Comparison of ENCODE assay signal across 8 mouse cellular contexts in the genomic region with DNA sequence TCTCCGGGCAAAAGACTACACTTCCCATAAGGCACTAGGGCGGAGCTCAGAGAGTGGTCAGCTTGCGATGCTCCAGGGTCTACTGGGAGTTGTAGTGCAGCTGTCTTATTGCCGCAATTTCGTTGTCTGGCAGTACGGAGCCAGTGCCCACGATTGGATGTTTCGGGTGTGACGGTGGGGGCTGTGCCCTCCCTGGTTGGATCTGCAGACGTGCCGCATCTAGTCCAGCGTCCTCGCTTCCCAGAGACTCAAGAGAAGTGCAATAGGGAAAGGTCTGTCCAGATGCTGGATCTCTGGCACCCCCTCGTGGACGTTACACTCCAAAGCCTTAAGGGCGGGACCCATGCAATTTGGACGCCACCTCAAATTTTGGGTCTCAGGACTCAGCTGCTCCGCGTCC. TPM values are rescaled to one million over a fixed set of nuclear protein-coding genes. Genes with fewer than 3 reads are reported as not detected.
DNase-seq lines count a peak whose midpoint lies in the region; ATAC-seq and TF ChIP-seq lines count a peak whose summit lies in the region.

No protein-coding gene starts in this region.

- peak; percentile 88 for TF ChIP-seq CTCF in heart, adult 2 months (IDR thresholded peaks at IDR 0.05)
- peak; percentile 94 for TF ChIP-seq CTCF in midbrain, postnatal 0 days (IDR thresholded peaks at IDR 0.05)

- DNase-seq in 3134 (ENCODE audit: extremely low read depth, insufficient read length, low spot score), result peak; percentile 93
- peak; percentile 63 to 85 for DNase-seq in adrenal gland, postnatal 4 days (ENCODE audit: low spot score in 2 of 2)
- peak; percentile 99 for DNase-seq in embryonic facial prominence, embryonic 14.5 days (ENCODE audit: low spot score)
- DNase-seq in heart, adult 2 months, result peak; percentile 91 to 95
- peak; percentile 95 for DNase-seq in kidney, adult 8-10 months
- peak; percentile 99 for DNase-seq in midbrain, postnatal 0 days (ENCODE audit: low spot score)
- peak; percentile 64 to 79 for DNase-seq in spleen, postnatal 14 days (ENCODE audit: low spot score in 2 of 2)

- peak; percentile 57 for TF ChIP-seq POLR2A in heart, adult 2 months (IDR thresholded peaks at IDR 0.05; ENCODE audit: insufficient read depth, low read depth, low read length)

- H3K9ac ChIP-seq in embryonic facial prominence, embryonic 14.5 days (ENCODE audit: low read depth, low read length), result no peak overlapping the region
- no peak overlapping the region for H3K9ac ChIP-seq in heart, adult 2 months (ENCODE audit: low read depth, low read length)
- H3K9ac ChIP-seq in limb, embryonic 13.5 days, result no peak overlapping the region
- H3K9ac ChIP-seq in midbrain, postnatal 0 days (replicated peaks; ENCODE audit: low read length, poor library complexity, severe bottlenecking), result no peak overlapping the region

- intact Hi-C loops in heart, adult 2 months (cut with DNase I), result loop anchor here (2.0 kb wide), 4 partner anchors 18 to 94 kb away; a partner anchor contains a TSS

- H3K27ac ChIP-seq in embryonic facial prominence, embryonic 14.5 days (replicated peaks; ENCODE audit: low read depth, low read length), result no peak overlapping the region
- peak overlapping the region; percentile 26; the same call in 1 of the 2 replicates for H3K27ac ChIP-seq in heart, adult 2 months
- H3K27ac ChIP-seq in limb, embryonic 13.5 days, result no peak overlapping the region
- peak overlapping the region; percentile 71 for H3K27ac ChIP-seq in midbrain, postnatal 0 days (ENCODE audit: low read depth, low read length)

- TF ChIP-seq EP300 in heart, adult 2 months (IDR thresholded peaks at IDR 0.05; ENCODE audit: insufficient read depth, low read depth, low read length), result peak; percentile 94

- no peaks in the 10 kb centered on the region for H3K27me3 ChIP-seq in embryonic facial prominence, embryonic 14.5 days (replicated peaks; ENCODE audit: control insufficient read depth, insufficient read depth, low read length)
- H3K27me3 ChIP-seq in heart, adult 2 months (ENCODE audit: control insufficient read depth, insufficient read depth, low read length), result no peaks in the 10 kb centered on the region
- H3K27me3 ChIP-seq in limb, embryonic 13.5 days, result no peaks in the 10 kb centered on the region
- H3K27me3 ChIP-seq in midbrain, postnatal 0 days (ENCODE audit: insufficient read depth, low read length), result no peaks in the 10 kb centered on the region

- peak; percentile 98 for ATAC-seq in embryonic facial prominence, embryonic 14.5 days (ENCODE audit: low read depth)
- peak; percentile 97 for ATAC-seq in limb, embryonic 13.5 days (ENCODE audit: low FRiP score, low read depth)
- peak; percentile 98 for ATAC-seq in midbrain, postnatal 0 days (ENCODE audit: low FRiP score)

- WGBS in embryonic facial prominence, embryonic 14.5 days, result 5% methylated on average over 13 of the region's 19 CpGs
- WGBS in heart, adult 2 months, result 2% methylated on average over 19 of the region's 19 CpGs
- WGBS in limb, embryonic 13.5 days, result 4% methylated on average over 19 of the region's 19 CpGs
- WGBS in midbrain, postnatal 0 days, result 4% methylated on average over 19 of the region's 19 CpGs

- H3K4me1 ChIP-seq in embryonic facial prominence, embryonic 14.5 days (ENCODE audit: control insufficient read depth, insufficient read depth, low read length), result no peaks in the 10 kb centered on the region
- H3K4me1 ChIP-seq in heart, adult 2 months (ENCODE audit: control insufficient read depth, insufficient read depth, low read length), result peaks cover 2% of the 10 kb centered on the region
- H3K4me1 ChIP-seq in limb, embryonic 13.5 days, result 0 out of 2 replicates have a peak, but pooled peaks cover 2% of the 10 kb centered on the region
- H3K4me1 ChIP-seq in midbrain, postnatal 0 days (ENCODE audit: insufficient read depth, low read length), result 0 out of 2 replicates have a peak, but pooled peaks cover 3% of the 10 kb centered on the region

- H3K4me3 ChIP-seq in embryonic facial prominence, embryonic 14.5 days (ENCODE audit: low read depth, low read length), result peak overlapping the region; percentile 24
- H3K4me3 ChIP-seq in heart, adult 2 months, result peak overlapping the region; percentile 38
- peak overlapping the region; percentile 32 for H3K4me3 ChIP-seq in limb, embryonic 13.5 days
- H3K4me3 ChIP-seq in midbrain, postnatal 0 days (ENCODE audit: low read depth, low read length), result peak overlapping the region; percentile 32

- H3K36me3 ChIP-seq in embryonic facial prominence, embryonic 14.5 days (ENCODE audit: control insufficient read depth, insufficient read depth, low read length), result peaks cover 32% of the 10 kb centered on the region
- H3K36me3 ChIP-seq in heart, adult 2 months (ENCODE audit: control insufficient read depth, insufficient read depth, low read length), result no peaks in the 10 kb centered on the region
- H3K36me3 ChIP-seq in limb, embryonic 13.5 days, result peaks cover 32% of the 10 kb centered on the region
- peaks cover 9% of the 10 kb centered on the region; the same call in 1 of the 2 replicates for H3K36me3 ChIP-seq in midbrain, postnatal 0 days (ENCODE audit: insufficient read depth, low read length)

- H3K4me2 ChIP-seq in embryonic facial prominence, embryonic 14.5 days (ENCODE audit: low read depth, low read length), result peak overlapping the region; percentile 51
- peak overlapping the region; percentile 57 for H3K4me2 ChIP-seq in limb, embryonic 13.5 days (replicated peaks)
- H3K4me2 ChIP-seq in midbrain, postnatal 0 days (ENCODE audit: low read depth, low read length, poor library complexity, severe bottlenecking), result peak overlapping the region; percentile 55

- no peaks in the 10 kb centered on the region for H3K79me2 ChIP-seq in heart, adult 2 months (replicated peaks; ENCODE audit: control insufficient read depth, insufficient read depth, low read length)

- no peaks in the 10 kb centered on the region for H3K9me3 ChIP-seq in embryonic facial prominence, embryonic 14.5 days (ENCODE audit: control insufficient read depth, low read length)
- no peaks in the 10 kb centered on the region for H3K9me3 ChIP-seq in limb, embryonic 13.5 days
- H3K9me3 ChIP-seq in midbrain, postnatal 0 days (ENCODE audit: low read length), result no peaks in the 10 kb centered on the region

RNA-seq across cellular contexts. Expression of a gene that starts 19.2 kb away (rescaled TPM):
- 10 to 100 TPM; 96.4 to 96.5 TPM for total RNA-seq in adrenal gland, postnatal 4 days (2021)
- polyA plus RNA-seq in embryonic facial prominence, embryonic 14.5 days (2014; fragmentation: Nextera tagmentation; extraction: Ambion mirVana), result 50.1 and 51.0 TPM in 2 replicates
- total RNA-seq in heart, adult 2 months (2021), result 100 to 1,000 TPM; 219 to 306 TPM
- 142 and 198 TPM in 2 replicates for polyA plus RNA-seq in heart, adult 2 months (2012; rRNA removed)
- 55.7 and 59.5 TPM in 2 replicates for polyA plus RNA-seq in limb, embryonic 13.5 days (2015; fragmentation: Nextera tagmentation; extraction: Ambion mirVana)
- 12.4 and 14.9 TPM in 2 replicates for total RNA-seq in midbrain, postnatal 0 days (2014; rRNA removed)
- polyA plus RNA-seq in midbrain, postnatal 0 days (2015; fragmentation: Nextera tagmentation; extraction: Ambion mirVana), result 18.3 and 19.3 TPM in 2 replicates

RNA-seq across cellular contexts. Expression of a gene that starts 26.1 kb away (rescaled TPM):
- under 1 TPM in 1 of 2 experiments, not detected in 1; 0.34 TPM for total RNA-seq in adrenal gland, postnatal 4 days (2021)
- 0.45 and 1.0 TPM in 2 replicates for polyA plus RNA-seq in embryonic facial prominence, embryonic 14.5 days (2014; fragmentation: Nextera tagmentation; extraction: Ambion mirVana)
- total RNA-seq in heart, adult 2 months (2021), result not detected
- not detected in 2 replicates for polyA plus RNA-seq in heart, adult 2 months (2012; rRNA removed)
- 0.41 and 0.56 TPM in 2 replicates for polyA plus RNA-seq in limb, embryonic 13.5 days (2015; fragmentation: Nextera tagmentation; extraction: Ambion mirVana)
- total RNA-seq in midbrain, postnatal 0 days (2014; rRNA removed), result not detected in 2 replicates
- polyA plus RNA-seq in midbrain, postnatal 0 days (2015; fragmentation: Nextera tagmentation; extraction: Ambion mirVana), result not detected in 2 replicates

RNA-seq across cellular contexts. Expression of a gene that starts 27.9 kb away (rescaled TPM):
- total RNA-seq in adrenal gland, postnatal 4 days (2021), result under 1 TPM in 1 of 2 experiments, not detected in 1; 0.22 TPM
- 1.3 and 2.1 TPM in 2 replicates for polyA plus RNA-seq in embryonic facial prominence, embryonic 14.5 days (2014; fragmentation: Nextera tagmentation; extraction: Ambion mirVana)
- total RNA-seq in heart, adult 2 months (2021), result not detected
- 0.25 TPM in 1 of 2 replicates, not detected in the other for polyA plus RNA-seq in heart, adult 2 months (2012; rRNA removed)
- 0.29 and 0.47 TPM in 2 replicates for polyA plus RNA-seq in limb, embryonic 13.5 days (2015; fragmentation: Nextera tagmentation; extraction: Ambion mirVana)
- total RNA-seq in midbrain, postnatal 0 days (2014; rRNA removed), result not detected in 2 replicates
- not detected in 2 replicates for polyA plus RNA-seq in midbrain, postnatal 0 days (2015; fragmentation: Nextera tagmentation; extraction: Ambion mirVana)

RNA-seq across cellular contexts. Expression of a gene that starts 32.4 kb away (rescaled TPM):
- 1 to 10 TPM in 1 of 2 experiments, under 1 TPM in 1; 0.54 to 1.1 TPM for total RNA-seq in adrenal gland, postnatal 4 days (2021)
- 0.19 and 0.30 TPM in 2 replicates for polyA plus RNA-seq in embryonic facial prominence, embryonic 14.5 days (2014; fragmentation: Nextera tagmentation; extraction: Ambion mirVana)
- under 1 TPM; 0.26 to 0.27 TPM for total RNA-seq in heart, adult 2 months (2021)
- 0.29 and 0.70 TPM in 2 replicates for polyA plus RNA-seq in heart, adult 2 months (2012; rRNA removed)
- polyA plus RNA-seq in limb, embryonic 13.5 days (2015; fragmentation: Nextera tagmentation; extraction: Ambion mirVana), result 0.11 TPM in 1 of 2 replicates, not detected in the other
- total RNA-seq in midbrain, postnatal 0 days (2014; rRNA removed), result 0.11 TPM in 1 of 2 replicates, not detected in the other
- 0.11 TPM in 1 of 2 replicates, not detected in the other for polyA plus RNA-seq in midbrain, postnatal 0 days (2015; fragmentation: Nextera tagmentation; extraction: Ambion mirVana)

RNA-seq across cellular contexts. Expression of a gene that starts 34.5 kb away (rescaled TPM):
- total RNA-seq in adrenal gland, postnatal 4 days (2021), result 1 to 10 TPM; 1.3 to 1.8 TPM
- polyA plus RNA-seq in embryonic facial prominence, embryonic 14.5 days (2014; fragmentation: Nextera tagmentation; extraction: Ambion mirVana), result 0.77 and 1.0 TPM in 2 replicates
- total RNA-seq in heart, adult 2 months (2021), result under 1 TPM in 1 of 2 experiments, not detected in 1; 0.76 TPM
- polyA plus RNA-seq in heart, adult 2 months (2012; rRNA removed), result 0.45 and 0.47 TPM in 2 replicates
- 0.43 and 0.98 TPM in 2 replicates for polyA plus RNA-seq in limb, embryonic 13.5 days (2015; fragmentation: Nextera tagmentation; extraction: Ambion mirVana)
- total RNA-seq in midbrain, postnatal 0 days (2014; rRNA removed), result not detected in 2 replicates
- polyA plus RNA-seq in midbrain, postnatal 0 days (2015; fragmentation: Nextera tagmentation; extraction: Ambion mirVana), result 0.15 and 0.20 TPM in 2 replicates

Comparison
In these comparisons a context has a peak if more than half of its experiments do, and no peak if none do; other contexts are left out.
1. H3K27ac ChIP-seq: peak in heart, adult 2 months (single experiment) and midbrain, postnatal 0 days (single experiment); none in embryonic facial prominence, embryonic 14.5 days (single experiment) and limb, embryonic 13.5 days (single experiment).
2. Peak in every context shown above with its lines, with median percentiles within 50 percentile points of each other: DNase-seq, ATAC-seq, H3K4me2 ChIP-seq and H3K4me3 ChIP-seq.